Mouse (Mus musculus): ENCODE results near the gene Chml.

Gene Chml

GRCm38 (mm10) chr1:175692246-175692996 is at the start of gene Chml, which contains the start of gene Opn3:
Gene Chml (minus strand): TSS chr1:175692901.
Gene Opn3 (minus strand): TSS chr1:175692776.
- peak; percentile 99 for DNase-seq

- no peak for DNase-seq
These were observed 33.1 kb upstream of the Chml start for GRCm38 (mm10) chr1:175725771-175726170.

GRCm38 (mm10) chr1:175716832-175717231 is 24.1 kb upstream of the Chml start:
- no peak for DNase-seq

- no peak for DNase-seq
These were observed 19.7 kb upstream of the Chml start for GRCm38 (mm10) chr1:175712338-175712909.

- DNase-seq, result no peak
These were observed 15.3 kb upstream of the Chml start for GRCm38 (mm10) chr1:175708013-175708412.

GRCm38 (mm10) chr1:175707599-175707998 is 14.9 kb upstream of the Chml start:
- DNase-seq, result no peak

- no peak for DNase-seq
These were observed 8.4 kb upstream of the Chml start for GRCm38 (mm10) chr1:175701145-175701544.

- peak; percentile 31 for DNase-seq
These were observed 7.1 kb upstream of the Chml start for GRCm38 (mm10) chr1:175699796-175700195.

GRCm38 (mm10) chr1:175699375-175699774 is 6.7 kb upstream of the Chml start:
- no peak for DNase-seq

GRCm38 (mm10) chr1:175698293-175698692 is 5.6 kb upstream of the Chml start, which contains the start of gene Wdr64:
Gene Wdr64 (plus strand): TSS chr1:175698593.
- no peak for DNase-seq

- peak; percentile 34 for DNase-seq
These were observed 794 bp upstream of the Chml start for GRCm38 (mm10) chr1:175693429-175693960.

- DNase-seq, result no peak
These were observed 278 bp upstream of the Chml start for GRCm38 (mm10) chr1:175692997-175693361.

- DNase-seq, result no peak
These were observed 935 bp downstream of the Chml start for GRCm38 (mm10) chr1:175691686-175692245.

- DNase-seq, result no peak
These were observed 11.7 kb downstream of the Chml start for GRCm38 (mm10) chr1:175680995-175681394.

- DNase-seq, result no peak
These were observed 15.2 kb downstream of the Chml start for GRCm38 (mm10) chr1:175677459-175677858.

- no peak for DNase-seq
These were observed 17.6 kb downstream of the Chml start for GRCm38 (mm10) chr1:175675116-175675515.

GRCm38 (mm10) chr1:175673563-175674325 is 19.0 kb downstream of the Chml start:
- no peak for DNase-seq

- no peak for DNase-seq
These were observed 21.1 kb downstream of the Chml start for GRCm38 (mm10) chr1:175671626-175672025.

- no peak for DNase-seq
These were observed 22.7 kb downstream of the Chml start for GRCm38 (mm10) chr1:175670042-175670441.

GRCm38 (mm10) chr1:175669456-175669855 is 23.2 kb downstream of the Chml start:
- DNase-seq, result no peak

GRCm38 (mm10) chr1:175668666-175669405 is 23.9 kb downstream of the Chml start:
- peak; percentile 55 for DNase-seq

GRCm38 (mm10) chr1:175659900-175660299 is 32.8 kb downstream of the Chml start:
- DNase-seq, result no peak
